Mouse (Mus musculus) spleen, postnatal 36 days (tissue): ENCODE data around the gene Bag5.
"Not testable (repeated sequence)": the region's sequence is repeated elsewhere in the genome, so short reads cannot be mapped to it uniquely, and the experiment has no call there.

Experiments used
- DNase-seq, 2 experiments: peaks; one replicate each; pipeline ENCODE4 v3.0.0; 2022; ENCODE audit warnings: low spot score in 2 of 2, mixed read lengths in 1 of 2

Gene Bag5

GRCm38 (mm10) chr12:111674850-111675486, 38.1 kb downstream of the Bag5 start:
- no peak for DNase-seq

- DNase-seq = no peak
These were observed 40.5 kb downstream of the Bag5 start for GRCm38 (mm10) chr12:111672581-111672980.

DNA sequence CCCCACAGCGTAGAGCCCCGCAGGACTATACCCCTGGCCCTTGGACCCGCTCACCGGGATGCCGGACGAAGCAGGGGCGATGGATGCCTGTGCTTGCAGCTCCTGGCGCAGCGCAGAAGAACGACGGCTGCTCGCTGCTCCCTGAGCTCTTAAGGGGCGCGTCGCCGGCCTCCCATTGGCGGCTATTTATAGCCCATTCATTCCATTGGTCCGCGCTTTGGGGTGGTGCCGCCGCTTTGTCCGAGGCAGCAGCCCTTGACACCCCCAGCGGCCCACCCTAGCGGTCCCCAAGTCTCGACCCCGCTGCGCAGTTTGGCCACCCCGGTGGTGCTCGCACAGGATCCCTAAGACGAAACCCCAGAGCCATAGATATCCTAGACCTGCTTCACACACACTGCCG, 40.9 kb downstream of the Bag5 start, which contains the start of gene Ckb:
Gene Ckb, minus strand, starts transcription at position 163 of the 400 bp plus-strand sequence.
- peak; percentile 24 to 34 for DNase-seq

GRCm38 (mm10) chr12:111671431-111671902, 41.6 kb downstream of the Bag5 start:
- no peak for DNase-seq

- no peak for DNase-seq
These were observed 42.1 kb downstream of the Bag5 start for GRCm38 (mm10) chr12:111670976-111671375.

GRCm38 (mm10) chr12:111670371-111670971, 42.6 kb downstream of the Bag5 start:
- DNase-seq = no peak

GRCm38 (mm10) chr12:111669961-111670360, 43.1 kb downstream of the Bag5 start:
- no peak for DNase-seq

DNA sequence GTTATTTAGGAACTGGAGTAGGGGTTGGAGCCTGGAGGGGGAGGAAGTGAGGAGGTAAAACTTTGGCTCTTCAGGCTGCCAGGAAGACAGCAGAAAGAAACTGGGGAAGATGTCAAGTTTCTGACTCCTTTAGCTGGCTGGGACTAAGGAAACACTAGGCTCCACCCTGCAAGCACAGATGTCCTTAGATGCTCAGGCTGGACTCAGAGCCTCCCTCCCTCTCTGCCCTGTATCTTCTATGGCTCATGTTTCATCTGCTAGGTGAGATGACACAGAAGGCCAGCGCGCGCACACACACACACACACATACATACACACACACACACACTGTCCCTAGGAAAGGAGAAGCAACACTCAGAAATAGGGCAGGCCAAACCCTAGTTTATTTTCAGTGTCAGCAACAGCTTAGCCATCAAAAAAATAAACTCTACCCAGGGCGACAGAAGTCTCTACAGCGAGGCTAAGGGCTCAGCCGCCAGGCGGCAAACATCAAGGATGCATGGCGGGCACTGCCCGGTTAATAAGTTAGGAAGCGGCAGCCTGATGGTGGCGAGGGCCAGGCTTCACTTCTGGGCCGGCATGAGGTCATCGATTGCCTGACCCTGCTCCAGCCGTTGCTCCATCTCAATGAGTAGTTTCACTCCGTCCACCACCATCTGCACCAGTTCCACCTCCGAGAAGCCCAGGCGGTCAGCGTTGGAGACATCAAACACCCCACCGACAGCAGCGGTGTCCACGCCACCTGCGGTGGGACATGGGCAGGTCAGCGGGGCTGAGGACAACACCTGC, 43.9 kb downstream of the Bag5 start:
- DNase-seq = no peak

- peak; percentile 81 to 87 for DNase-seq
These were observed 44.6 kb downstream of the Bag5 start for GRCm38 (mm10) chr12:111668457-111668912.

DNA sequence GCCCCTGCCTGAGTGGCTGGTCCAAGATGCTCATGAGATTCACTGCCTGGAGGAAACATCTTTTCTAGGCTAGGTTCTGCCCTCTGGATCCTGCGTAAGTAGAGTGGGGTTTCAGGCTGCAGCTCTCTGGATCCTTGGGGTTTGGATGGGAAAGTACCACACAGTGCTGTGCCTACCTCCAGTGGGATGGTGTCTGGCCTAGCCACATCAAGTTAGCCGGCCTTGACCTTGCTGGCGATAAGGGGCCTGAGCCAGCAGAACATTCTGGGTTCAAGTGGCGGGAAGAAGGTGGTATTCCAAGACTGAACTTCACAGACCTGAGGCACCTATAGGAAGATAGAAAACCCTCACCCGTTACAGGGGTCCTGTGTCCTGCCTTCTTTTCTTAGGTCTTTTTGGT, 45.6 kb downstream of the Bag5 start:
- DNase-seq = no peak

GRCm38 (mm10) chr12:111666380-111666779, 46.7 kb downstream of the Bag5 start:
- DNase-seq = no peak

DNA sequence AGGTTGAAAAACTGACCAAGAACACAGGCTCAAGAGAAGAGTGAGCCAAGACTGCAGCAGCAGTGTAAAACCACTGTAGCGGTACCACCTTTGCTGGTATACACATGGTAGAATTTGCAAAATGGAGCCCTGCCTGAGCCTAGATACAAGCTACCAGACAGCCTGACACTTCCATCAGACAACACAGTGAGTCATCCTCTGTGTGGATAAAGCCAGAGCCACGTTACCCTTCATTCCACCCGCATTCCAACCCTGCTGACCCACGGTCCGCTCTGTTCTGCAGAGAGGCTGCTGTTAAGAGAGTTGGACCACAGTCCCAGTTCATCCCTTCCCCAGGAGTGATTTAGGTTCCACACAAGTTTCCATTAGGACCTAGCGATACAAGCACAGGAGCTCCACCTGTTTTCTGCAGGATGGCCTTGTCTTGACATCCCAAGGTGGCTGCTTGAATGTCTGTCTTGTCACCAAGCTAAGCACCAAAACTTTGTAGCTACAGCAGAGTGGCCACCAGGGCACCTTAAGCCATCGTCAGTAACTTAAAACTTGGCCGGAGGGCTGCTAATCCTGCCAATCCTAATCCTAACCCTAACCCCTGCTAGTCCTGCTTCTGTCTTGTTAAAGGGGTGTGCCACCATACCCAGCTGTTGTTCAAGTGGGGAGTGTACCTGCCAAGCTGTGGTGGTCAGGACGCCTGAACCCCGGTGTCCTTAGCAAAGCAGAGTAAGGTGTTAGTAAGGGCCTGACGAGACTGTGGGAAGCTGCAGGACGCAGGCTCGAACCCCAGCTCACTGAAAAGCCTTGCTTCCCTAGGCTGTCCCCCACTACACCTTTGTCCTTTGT, 47.8 kb downstream of the Bag5 start:
- DNase-seq = no peak

DNA sequence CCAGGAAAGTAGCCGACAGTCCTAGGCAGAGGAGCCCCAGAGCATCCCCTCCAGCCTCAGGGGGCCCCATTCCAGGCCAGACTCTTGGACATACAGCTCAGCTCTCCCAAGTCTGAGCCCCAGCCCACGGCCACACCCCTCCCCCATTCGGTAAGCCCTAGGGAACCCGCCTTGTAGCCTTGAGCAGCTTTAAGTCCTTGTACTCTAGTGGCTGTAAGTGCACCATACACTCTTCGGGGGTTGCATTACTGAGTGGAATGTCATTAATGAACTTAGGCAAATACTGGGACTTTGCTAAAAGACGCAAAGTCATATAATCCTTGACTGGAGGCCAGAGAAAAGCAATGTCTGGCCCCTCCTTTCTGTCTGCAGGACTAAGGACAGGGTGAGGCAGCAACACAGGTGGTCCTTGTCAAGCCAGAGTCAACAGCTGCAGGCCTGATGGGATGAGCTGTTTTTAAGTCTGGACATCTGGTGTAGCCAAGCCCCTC, 48.9 kb downstream of the Bag5 start:
- DNase-seq = no peak

GRCm38 (mm10) chr12:111663228-111664143, 49.6 kb downstream of the Bag5 start:
- DNase-seq = no peak

DNA sequence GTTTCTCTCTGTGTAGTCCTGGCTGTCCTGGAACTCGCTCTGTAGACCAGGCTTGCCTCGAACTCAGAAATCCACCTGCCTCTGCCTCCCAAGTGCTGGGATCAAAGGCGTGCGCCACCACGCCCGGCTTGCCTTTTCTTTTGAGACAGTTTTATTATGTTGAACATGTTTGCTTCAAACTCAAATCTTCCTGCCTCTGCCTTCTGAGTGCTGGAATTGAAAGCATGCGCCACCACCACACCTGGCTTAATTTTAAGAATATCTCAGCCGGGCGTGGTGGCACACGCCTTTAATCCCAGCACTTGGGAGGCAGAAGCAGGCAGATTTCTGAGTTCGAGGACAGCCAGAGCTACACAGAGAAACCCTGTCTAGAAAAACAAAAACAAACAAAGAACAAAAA, 51.5 kb downstream of the Bag5 start:
- DNase-seq = not testable (repeated sequence)

DNA sequence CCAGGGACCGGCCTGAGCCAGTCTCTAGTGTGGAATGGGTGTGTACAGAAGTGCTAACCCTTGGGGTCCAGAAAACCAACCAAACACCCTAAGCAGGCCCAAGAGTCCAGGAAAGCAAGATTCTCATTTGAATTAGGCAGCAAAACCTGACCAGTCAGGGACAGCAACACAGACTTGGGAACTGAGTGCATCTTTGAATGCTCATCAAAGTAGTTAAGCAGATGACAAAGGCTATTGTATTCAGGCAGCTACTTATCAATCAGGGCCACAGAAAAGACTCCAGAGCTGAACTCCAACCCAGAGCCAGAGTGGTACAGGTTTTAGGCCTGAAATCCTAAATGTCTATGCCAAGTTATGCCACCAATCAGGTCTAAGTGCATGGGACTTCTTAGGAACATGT, 52.4 kb downstream of the Bag5 start:
- no peak for DNase-seq
